Mouse (Mus musculus): ENCODE measurements at regions not wholly inside any gene's neighbourhood (a gene's known extent, or its start where the extent isn't known, plus 50 kb on each side); places are given as distances from the start of the nearest gene placed in this dataset.

DNA sequence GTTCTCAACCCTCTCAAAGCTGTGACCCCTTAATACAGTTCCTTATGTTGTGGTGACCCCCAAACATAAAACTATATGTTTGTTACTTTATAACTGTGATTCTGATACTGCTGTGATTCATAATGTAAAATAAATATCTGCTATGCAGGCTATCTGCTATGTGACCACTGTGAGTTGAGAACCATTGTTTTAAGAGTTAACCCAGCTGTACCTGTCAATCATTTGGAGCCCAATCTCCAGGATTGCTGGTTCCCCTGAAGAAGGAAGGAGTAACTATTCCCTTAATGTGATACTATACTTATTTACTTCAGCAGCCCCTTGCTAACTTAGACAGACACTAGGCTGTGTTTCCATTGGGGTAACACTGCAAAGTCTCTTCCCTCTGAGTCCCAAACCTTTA, 400.5 kb downstream of the Nbas start:
- no peak for DNase-seq (ENCODE audit: low read depth, low spot score)

DNA sequence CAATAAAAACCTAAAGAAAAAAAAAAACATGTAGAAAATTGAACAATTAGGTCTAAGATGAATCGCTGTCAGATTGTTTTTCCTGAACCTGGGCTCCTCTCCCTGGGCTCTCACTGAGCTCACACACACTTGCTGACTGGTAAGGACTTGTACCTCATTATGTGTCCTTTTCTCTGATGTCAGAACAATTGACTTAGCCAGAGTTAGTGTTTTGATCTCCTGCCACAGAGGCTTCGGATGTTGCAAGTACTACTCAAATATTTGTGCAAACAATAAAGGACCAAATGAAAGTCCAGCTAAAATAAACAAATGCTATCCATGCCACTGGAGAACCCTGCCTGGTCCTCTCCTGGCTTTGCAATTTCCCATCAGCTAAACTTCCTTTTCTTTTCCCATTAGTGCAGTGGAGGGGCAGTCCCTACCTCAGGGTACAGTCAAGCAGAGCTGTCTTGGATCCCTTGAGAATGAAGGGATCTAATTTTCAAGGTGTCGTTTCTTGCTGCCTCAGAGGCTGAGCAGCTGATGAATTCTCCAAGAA, 399.6 kb downstream of the Nbas start:
- no peak for DNase-seq (ENCODE audit: low read depth, low spot score)

DNA sequence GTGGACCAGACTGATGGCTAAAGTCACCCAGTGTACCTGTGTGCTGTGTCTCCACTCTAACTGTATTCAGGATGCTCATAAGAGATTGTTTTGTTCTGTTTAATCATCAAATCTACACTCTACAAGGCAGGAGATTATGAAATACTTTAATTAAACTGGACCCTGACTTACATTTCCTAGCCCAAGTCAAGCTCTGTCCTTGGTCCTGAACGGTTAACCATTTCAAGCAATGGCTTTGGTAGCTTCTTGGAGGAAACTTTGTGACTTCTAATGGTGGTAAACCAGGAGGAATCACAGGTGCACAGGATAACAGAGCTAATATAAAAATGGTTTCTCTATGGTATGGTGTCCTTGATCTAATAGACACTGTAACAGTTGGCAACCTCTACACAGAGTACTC, 370.4 kb downstream of the Nbas start:
- DNase-seq (ENCODE audit: low read depth, low spot score), result peak; percentile 39

Measured in ES-CJ7 (cell line).